ENCODE assay signal across 8 mouse cellular contexts in the genomic region with DNA sequence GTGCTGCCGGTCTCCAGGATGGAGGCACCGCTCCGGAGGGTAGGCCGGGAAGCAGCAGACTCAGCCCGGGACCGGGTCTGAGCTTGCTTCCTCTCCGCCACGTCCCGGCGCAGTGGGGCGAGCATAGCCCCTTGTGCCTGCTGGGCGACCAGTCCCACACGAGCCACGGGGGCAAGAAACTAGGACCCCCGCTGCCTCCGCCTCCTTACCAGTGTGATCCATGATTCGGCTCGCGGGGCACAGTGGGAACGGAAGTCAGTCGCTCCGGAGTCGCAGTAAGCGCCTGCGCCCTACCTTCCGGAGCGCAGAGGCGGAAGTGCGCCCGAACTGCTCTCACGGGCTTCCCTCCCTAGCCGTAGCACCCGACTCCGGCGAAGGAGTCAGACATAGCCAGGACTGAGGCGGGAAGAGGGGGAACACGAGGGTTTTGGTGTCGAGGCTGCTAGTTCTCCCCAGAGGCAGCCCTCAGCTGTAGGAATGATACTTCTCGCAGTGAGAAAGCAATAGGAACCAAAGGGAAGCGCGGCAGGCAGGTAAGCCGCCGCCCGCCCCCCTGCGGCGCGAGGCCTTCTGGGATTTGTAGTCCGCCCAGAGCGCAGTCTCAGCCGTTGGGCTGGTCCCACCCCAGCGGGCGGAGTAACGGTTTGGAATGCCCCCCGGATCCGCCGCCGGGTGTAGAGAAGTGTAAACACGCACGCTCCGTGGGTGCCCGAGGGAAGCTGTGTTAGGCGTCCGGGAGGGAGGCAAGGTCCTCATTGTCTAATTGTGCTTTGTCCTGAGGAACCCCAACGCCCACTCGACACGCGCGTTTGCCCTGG. TPM values are rescaled to one million over a fixed set of nuclear protein-coding genes. Genes with fewer than 3 reads are reported as not detected.
DNase-seq lines count a peak whose midpoint lies in the region; ATAC-seq and TF ChIP-seq lines count a peak whose summit lies in the region.

A gene (minus strand): TSS at position 303 of the 818 bp plus-strand sequence.

- peak; percentile 97 for DNase-seq in MEL (ENCODE audit: low read depth, low spot score)
- DNase-seq in cerebellum, adult 2 months = peak; percentile 97 to 99
- DNase-seq in forelimb bud, embryonic 11.5 days (ENCODE audit: low read depth, low spot score) = peak; percentile 93
- peak; percentile 88 for DNase-seq in layer of hippocampus, adult 9-10 months (ENCODE audit: low spot score)
- DNase-seq in ovary, postnatal 10 days (ENCODE audit: low spot score) = peak; percentile 92
- DNase-seq in thymus, postnatal 10 days (ENCODE audit: low spot score in 2 of 2) = peak; percentile 94 to 97

- peak in 1 of 2 experiments; percentile 36; a peak in 2 of 4 replicates for TF ChIP-seq EP300 in MEL (IDR thresholded peaks at IDR 0.05; ENCODE audit: low read depth in 1 of 2, low read length in 2 of 2)

- H3K4me2 ChIP-seq in lung, embryonic 16.5 days (ENCODE audit: low read depth, low read length) = peak within 1 kb of the TSS; percentile 89

- TF ChIP-seq RAD21 in MEL (IDR thresholded peaks at IDR 0.05; ENCODE audit: low read depth, low read length) = no peak

- H3K27ac ChIP-seq in MEL (ENCODE audit: control insufficient read depth, low read depth, low read length) = peak within 1 kb of the TSS; percentile 90
- H3K27ac ChIP-seq in cerebellum, adult 2 months (ENCODE audit: insufficient read depth, low read length) = peak within 1 kb of the TSS; percentile 98
- peak within 1 kb of the TSS; percentile 90 for H3K27ac ChIP-seq in lung, embryonic 16.5 days (ENCODE audit: low read length)

- H3K27me3 ChIP-seq in MEL (ENCODE audit: control insufficient read depth in 1 of 2, insufficient read depth in 2 of 2, low read length in 2 of 2) = no peaks in the 10 kb centered on the region
- H3K27me3 ChIP-seq in cerebellum, adult 2 months (ENCODE audit: control insufficient read depth, insufficient read depth, low read length) = no peaks in the 10 kb centered on the region
- no peaks in the 10 kb centered on the region for H3K27me3 ChIP-seq in lung, embryonic 16.5 days (ENCODE audit: control insufficient read depth, insufficient read depth, low read depth, low read length)

- H3K4me1 ChIP-seq in MEL (ENCODE audit: control insufficient read depth in 1 of 2, insufficient read depth in 2 of 2, low read length in 2 of 2) = peaks cover 5 to 11% of the 10 kb centered on the region in 2 experiments
- peaks cover 5% of the 10 kb centered on the region; the same call in 1 of the 2 replicates for H3K4me1 ChIP-seq in cerebellum, adult 2 months (ENCODE audit: control insufficient read depth, insufficient read depth, low read length)
- H3K4me1 ChIP-seq in lung, embryonic 16.5 days (replicated peaks; ENCODE audit: control insufficient read depth, insufficient read depth, low read length) = peaks cover 12% of the 10 kb centered on the region

- peak within 1 kb of the TSS; percentile 75 to 80 for H3K4me3 ChIP-seq in MEL (ENCODE audit: control insufficient read depth in 1 of 2, insufficient read depth in 1 of 2, low read depth in 2 of 2, low read length in 2 of 2)
- H3K4me3 ChIP-seq in cerebellum, adult 2 months (replicated peaks; ENCODE audit: insufficient read depth, low read depth, low read length) = peak within 1 kb of the TSS; percentile 93
- H3K4me3 ChIP-seq in lung, embryonic 16.5 days (ENCODE audit: low read length) = peak within 1 kb of the TSS; percentile 95

- peak within 1 kb of the TSS; percentile 90 for H3K9ac ChIP-seq in MEL (ENCODE audit: control insufficient read depth, low read depth, low read length, poor library complexity, severe bottlenecking)
- peak within 1 kb of the TSS; percentile 93 for H3K9ac ChIP-seq in lung, embryonic 16.5 days (ENCODE audit: low read length)

- H3K36me3 ChIP-seq in MEL (ENCODE audit: control insufficient read depth in 1 of 2, insufficient read depth in 2 of 2, low read length in 2 of 2) = peaks cover 4 to 15% of the 10 kb centered on the region in 2 experiments; a peak in 3 of 4 replicates
- no peaks in the 10 kb centered on the region for H3K36me3 ChIP-seq in lung, embryonic 16.5 days (ENCODE audit: control insufficient read depth, insufficient read depth, low read length)

- ATAC-seq in hematopoietic stem cell, adult 5-6 weeks (replicated peaks in 1 of 2; ENCODE audit: insufficient read depth in 1 of 2, low FRiP score in 2 of 2, low TSS enrichment in 1 of 2, low read depth in 1 of 2, poor library complexity in 2 of 2, severe bottlenecking in 2 of 2) = peak; percentile 93 to 94
- peak; percentile 99 for ATAC-seq in lung, embryonic 16.5 days (ENCODE audit: low read depth)

- TF ChIP-seq POLR2A in MEL (IDR thresholded peaks at IDR 0.05; ENCODE audit: control insufficient read depth in 1 of 2, insufficient read depth in 1 of 2, low read depth in 1 of 2, low read length in 2 of 2, poor library complexity in 1 of 2) = peak; percentile 85 to 90
- TF ChIP-seq POLR2A in cerebellum, adult 2 months (IDR thresholded peaks at IDR 0.05; ENCODE audit: borderline replicate concordance, insufficient read depth, low read length) = peak; percentile 86

- no peak for TF ChIP-seq CTCF in MEL (IDR thresholded peaks at IDR 0.05 in 2 of 3, conservative IDR thresholded peaks at IDR 0.05 in 1 of 3; ENCODE audit: control insufficient read depth in 1 of 3, insufficient read depth in 1 of 3, low read depth in 2 of 3, low read length in 3 of 3, poor library complexity in 1 of 3, severe bottlenecking in 1 of 3)
- no peak for TF ChIP-seq CTCF in cerebellum, adult 2 months (IDR thresholded peaks at IDR 0.05; ENCODE audit: borderline replicate concordance, insufficient read depth, low read depth, low read length)

- WGBS in cerebellum, adult 2 months = under 1% methylated on average over 68 of the region's 68 CpGs
- under 1% methylated on average over 66 of the region's 68 CpGs for WGBS in lung, embryonic 16.5 days

- H3K79me2 ChIP-seq in MEL (ENCODE audit: control insufficient read depth, insufficient read depth, low read length, poor library complexity) = peaks cover 29% of the 10 kb centered on the region

- no peaks in the 10 kb centered on the region for H3K9me3 ChIP-seq in MEL (replicated peaks; ENCODE audit: insufficient read depth, low read length)
- no peaks in the 10 kb centered on the region for H3K9me3 ChIP-seq in lung, embryonic 16.5 days (ENCODE audit: control insufficient read depth, low read length)

TF ChIP-seq in MEL, 35 proteins besides CTCF, POLR2A, EP300 and RAD21 (continues in another document):
- TF ChIP-seq MAX (IDR thresholded peaks at IDR 0.05; ENCODE audit: low read length) = peak; percentile 43
- TF ChIP-seq CHD1 (IDR thresholded peaks at IDR 0.05; ENCODE audit: low read depth, low read length) = no peak
- TF ChIP-seq USF1 (IDR thresholded peaks at IDR 0.05; ENCODE audit: low read depth, low read length) = no peak; the same call in 1 of the 2 replicates
- TF ChIP-seq CHD2 (IDR thresholded peaks at IDR 0.05; ENCODE audit: low read length) = no peak
- peak; percentile 68 for TF ChIP-seq NRF1 (IDR thresholded peaks at IDR 0.05; ENCODE audit: insufficient read depth, low read depth, low read length, poor library complexity, severe bottlenecking)
- peak; percentile 80 for TF ChIP-seq MAZ (IDR thresholded peaks at IDR 0.05; ENCODE audit: low read depth, low read length)
- TF ChIP-seq MYC (IDR thresholded peaks at IDR 0.05; ENCODE audit: low read depth, low read length) = peak; percentile 79
- TF ChIP-seq SMC3 (IDR thresholded peaks at IDR 0.05; ENCODE audit: low read depth, low read length) = no peak
- TF ChIP-seq RCOR1 (IDR thresholded peaks at IDR 0.05; ENCODE audit: low read depth, low read length) = 0 out of 2 replicates have a peak, but pooled peaks have one; percentile 13
- TF ChIP-seq NELFE (IDR thresholded peaks at IDR 0.05; ENCODE audit: low read depth, low read length) = peak; percentile 87
- TF ChIP-seq TAL1 (IDR thresholded peaks at IDR 0.05; ENCODE audit: low read length) = no peak
- no peak for TF ChIP-seq ZC3H11A (IDR thresholded peaks at IDR 0.05; ENCODE audit: low read depth, low read length)
- peak; percentile 37; the same call in 1 of the 2 replicates for TF ChIP-seq TCF12 (IDR thresholded peaks at IDR 0.05; ENCODE audit: low read depth, low read length)
- TF ChIP-seq ZNF384 (IDR thresholded peaks at IDR 0.05; ENCODE audit: low read depth, low read length) = no peak
- no peak for TF ChIP-seq GATA1 (IDR thresholded peaks at IDR 0.05; ENCODE audit: low read depth, low read length)
- peak; percentile 50; the same call in 1 of the 2 replicates for TF ChIP-seq E2F4 (IDR thresholded peaks at IDR 0.05; ENCODE audit: borderline replicate concordance, low read depth, low read length)
- no peak for TF ChIP-seq GABPA (IDR thresholded peaks at IDR 0.05; ENCODE audit: low read depth, low read length)
- peak; percentile 96 for TF ChIP-seq MYB (IDR thresholded peaks at IDR 0.05; ENCODE audit: low read depth, low read length)
- TF ChIP-seq USF2 (IDR thresholded peaks at IDR 0.05; ENCODE audit: borderline replicate concordance in 1 of 2, insufficient read depth in 1 of 2, low read depth in 1 of 2, low read length in 2 of 2) = no peak
- 0 out of 2 replicates have a peak, but pooled peaks have one; percentile 23 for TF ChIP-seq ETS1 (IDR thresholded peaks at IDR 0.05; ENCODE audit: low read depth, low read length)
- TF ChIP-seq ELF1 (IDR thresholded peaks at IDR 0.05; ENCODE audit: low read depth, low read length) = peak; percentile 94
- TF ChIP-seq SIN3A (IDR thresholded peaks at IDR 0.05; ENCODE audit: low read length) = peak; percentile 67
- TF ChIP-seq ZMIZ1 (IDR thresholded peaks at IDR 0.05; ENCODE audit: low read depth, low read length) = peak; percentile 90
- no peak for TF ChIP-seq MAFK (IDR thresholded peaks at IDR 0.05; ENCODE audit: borderline replicate concordance, low read depth, low read length)
- TF ChIP-seq HCFC1 (IDR thresholded peaks at IDR 0.05; ENCODE audit: low read depth, low read length) = peak; percentile 92
- TF ChIP-seq MEF2A (IDR thresholded peaks at IDR 0.05; ENCODE audit: extremely low read depth, insufficient replicate concordance, low read depth, low read length, poor library complexity, severe bottlenecking) = no peak
- peak; percentile 69 for TF ChIP-seq TBP (IDR thresholded peaks at IDR 0.05; ENCODE audit: low read depth, low read length)
- TF ChIP-seq POLR2AphosphoS5 (IDR thresholded peaks at IDR 0.05; ENCODE audit: borderline replicate concordance, low read depth, low read length) = no peak
- peak; percentile 75 for TF ChIP-seq KAT2A (conservative IDR thresholded peaks at IDR 0.05; ENCODE audit: low read depth, low read length)

RNA-seq across cellular contexts. Expression of the gene that starts here (rescaled TPM):
- total RNA-seq in MEL (2012; rRNA removed) = 5.0 and 5.3 TPM in 2 replicates
- polyA plus RNA-seq in MEL (2012; ENCODE audit: insufficient read depth in 1 of 2, insufficient read length in 2 of 2, low read depth in 1 of 2, low replicate concordance in 2 of 2, missing spikeins in 1 of 2) = 10 to 100 TPM in 1 of 2 experiments, not detected in 1; 19.8 TPM
- 11.3 and 13.3 TPM in 2 replicates for polyA plus RNA-seq in cerebellum, adult 2 months (2012; rRNA removed)
- total RNA-seq in hematopoietic stem cell, adult 5-6 weeks (2017) = 9.4 and 9.7 TPM in 2 replicates
- 11.1 and 16.6 TPM in 2 replicates for polyA plus RNA-seq in lung, embryonic 16.5 days (2015; fragmentation: Nextera tagmentation; extraction: Ambion mirVana)

Comparison
In these comparisons a context has a peak if more than half of its experiments do, and no peak if none do; other contexts are left out.
1. Peak in every context shown above with its lines: DNase-seq, ATAC-seq, H3K4me3 ChIP-seq and H3K27ac ChIP-seq.